Mouse (Mus musculus) E14TG2a.4 (cell line): Measurements from ENCODE around the gene Mmd.

Experiments used
- CTCF ChIP-seq: conservative IDR thresholded peaks from 2 replicates; pipeline ENCODE4 v1.5.1; 2014; ENCODE audit warnings: low read length
- NANOG ChIP-seq: IDR thresholded peaks from 2 replicates; pipeline ENCODE4 v1.6.1; 2014; ENCODE audit warnings: borderline replicate concordance, low read length, mixed read lengths
- POU5F1 ChIP-seq: IDR thresholded peaks from 2 replicates; pipeline ENCODE4 v1.6.1; 2014; ENCODE audit warnings: low read length, borderline replicate concordance

DNA sequence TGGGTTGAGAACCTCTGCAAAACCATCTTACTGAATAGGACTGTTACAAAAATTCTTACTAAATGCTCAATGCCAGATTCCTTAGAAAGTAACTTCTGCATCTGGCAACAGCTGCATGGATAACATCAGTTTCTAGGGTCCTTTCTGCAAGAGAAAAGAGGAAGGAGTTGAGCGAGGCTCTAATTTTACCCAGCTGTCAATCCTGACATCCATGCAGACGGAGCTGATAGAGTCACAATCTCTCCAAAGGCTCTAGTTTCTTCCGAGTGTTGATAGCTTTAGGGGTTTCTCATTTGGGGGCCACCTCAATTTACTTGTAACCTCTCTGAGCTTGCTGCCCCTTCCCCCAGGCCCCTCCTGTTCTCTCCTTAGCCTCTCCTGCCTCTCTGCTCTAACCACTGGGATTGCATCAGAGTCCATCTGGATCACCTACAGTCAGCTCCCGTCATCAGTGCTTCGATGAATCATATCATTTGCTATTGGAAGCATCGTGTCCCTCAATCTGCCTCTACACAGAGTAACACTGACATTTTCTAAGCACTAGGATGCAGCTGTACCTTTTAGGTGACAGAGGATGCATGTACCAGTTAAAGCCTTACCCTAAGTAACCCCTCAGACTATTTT lies 29.1 kb upstream of the Mmd start:
- TF ChIP-seq CTCF (no peak), POU5F1 (no peak), NANOG (no peak)
